Mouse (Mus musculus): ENCODE measurements around the gene Vps13a. TPM values are rescaled to one million over a fixed set of nuclear protein-coding genes. Genes with fewer than 3 reads are reported as not detected.

The Vps13a gene
- polyA plus RNA-seq, 1 experiment from 2014 or later = 7.6 TPM

DNA sequence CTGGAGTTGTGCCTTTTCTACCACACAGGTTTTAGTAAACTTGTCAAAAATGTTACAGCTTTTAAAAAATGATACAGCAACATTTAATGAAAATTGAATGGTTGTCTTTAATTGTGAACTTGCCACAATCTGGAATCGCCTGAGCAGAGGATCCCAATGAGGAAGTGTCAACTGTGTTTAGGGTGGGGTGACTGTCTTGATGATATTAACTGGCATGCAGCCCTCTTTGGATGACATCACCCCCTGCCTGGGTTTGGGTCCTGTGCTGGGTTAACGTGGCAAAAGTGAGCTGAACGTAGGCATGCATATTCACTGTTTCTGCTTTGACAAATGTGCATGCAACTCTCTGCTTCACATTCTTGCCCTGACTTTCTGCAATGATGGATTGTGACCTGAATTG, 27.6 kb downstream of the Vps13a start:
- no peak overlapping the region for H3K4me3 ChIP-seq
- no peaks in the 10 kb centered on the region for H3K9me3 ChIP-seq
- 0 out of 2 replicates have a peak, but pooled peaks cover 4% of the 10 kb centered on the region for H3K36me3 ChIP-seq (replicated peaks)
- WGBS = 92% methylated on average over 3 of the region's 3 CpGs
- DNase-seq (ENCODE audit: low spot score) = no peak
- no peaks in the 10 kb centered on the region for H3K4me1 ChIP-seq
- H3K27me3 ChIP-seq (replicated peaks; ENCODE audit: low read depth, poor library complexity, severe bottlenecking) = no peaks in the 10 kb centered on the region
- no peak overlapping the region for H3K27ac ChIP-seq (replicated peaks)

DNA sequence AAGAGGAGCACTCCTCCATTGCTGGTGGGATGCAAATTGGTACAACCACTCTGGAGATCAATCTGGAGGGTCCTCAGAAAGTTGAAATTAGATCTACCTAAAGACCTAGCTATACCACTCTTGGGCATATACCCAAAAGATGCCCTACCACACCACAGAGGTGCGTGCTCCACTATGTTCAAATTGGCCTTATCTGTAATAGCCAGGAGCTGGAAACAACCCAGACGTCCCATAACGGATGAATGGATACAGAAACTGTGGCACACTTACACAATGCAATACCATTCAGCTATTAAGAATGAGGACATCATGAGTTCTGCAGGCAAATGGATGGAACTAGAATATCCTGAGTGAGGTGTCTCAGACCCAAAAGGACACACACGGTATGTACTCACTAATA, 43.9 kb downstream of the Vps13a start:
- DNase-seq (ENCODE audit: low spot score) = no peak
- 86% methylated on average over 4 of the region's 4 CpGs for WGBS

DNA sequence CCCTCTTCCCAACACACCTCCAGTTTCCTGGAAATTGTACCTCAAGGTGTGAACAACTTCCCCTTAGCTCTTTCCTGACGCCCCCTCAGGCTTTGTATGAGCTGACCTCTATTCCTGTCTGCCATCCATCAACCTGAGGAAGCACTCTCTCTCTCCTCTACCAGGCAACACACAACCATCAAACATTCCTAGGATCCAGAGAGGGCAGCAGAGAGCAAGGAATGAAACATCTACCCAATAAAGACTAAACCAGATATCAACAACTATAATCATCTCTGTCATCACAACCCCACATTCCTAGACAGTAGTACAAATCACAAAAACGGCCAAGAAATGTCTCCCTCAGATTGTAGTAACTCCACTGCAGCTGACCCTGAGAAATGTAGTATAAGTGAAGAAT, 52.0 kb downstream of the Vps13a start:
- Histone ChIP-seq H3K27me3 (replicated peaks; ENCODE audit: low read depth, poor library complexity, severe bottlenecking) (no peaks in the 10 kb centered on the region), H3K4me1 (no peaks in the 10 kb centered on the region), H3K9me3 (no peaks in the 10 kb centered on the region), H3K36me3 (replicated peaks) (no peaks in the 10 kb centered on the region; the same call in 1 of the 2 replicates), H3K4me3 (no peak overlapping the region), H3K27ac (replicated peaks) (no peak overlapping the region)
- 61% methylated on average over 2 of the region's 2 CpGs for WGBS
- DNase-seq (ENCODE audit: low spot score) = no peak

More for the DNA sequence above, 43.9 kb downstream of the Vps13a start:
- Histone ChIP-seq H3K4me1 (no peaks in the 10 kb centered on the region), H3K9me3 (no peaks in the 10 kb centered on the region), H3K27ac (replicated peaks) (no peak overlapping the region), H3K27me3 (replicated peaks; ENCODE audit: low read depth, poor library complexity, severe bottlenecking) (no peaks in the 10 kb centered on the region), H3K4me3 (no peak overlapping the region), H3K36me3 (replicated peaks) (no peaks in the 10 kb centered on the region; the same call in 1 of the 2 replicates)

DNA sequence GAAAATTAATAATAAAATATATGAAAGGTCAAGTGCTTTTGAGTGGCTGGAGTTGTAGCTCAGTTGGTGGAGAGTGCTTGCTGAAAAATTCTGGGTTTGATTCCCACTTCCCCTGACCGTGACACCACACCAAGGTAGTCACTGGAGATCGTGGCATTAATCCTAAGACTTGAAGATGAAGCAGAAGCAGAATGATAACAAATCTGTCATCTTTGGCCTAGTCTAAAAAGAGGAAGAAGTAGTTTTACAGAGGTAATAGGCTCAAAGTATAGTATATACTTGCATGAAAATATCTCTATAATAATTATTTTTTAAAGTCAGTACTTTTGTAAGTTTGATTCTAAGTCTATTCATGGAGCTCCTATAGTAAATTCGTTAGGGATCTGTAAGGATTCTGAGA, 65.5 kb downstream of the Vps13a start:
- DNase-seq (ENCODE audit: low spot score) = no peak
- 90% methylated on average over 3 of the region's 3 CpGs for WGBS
- no peak overlapping the region for H3K27ac ChIP-seq (replicated peaks)
- H3K27me3 ChIP-seq (replicated peaks; ENCODE audit: low read depth, poor library complexity, severe bottlenecking) = no peaks in the 10 kb centered on the region
- H3K36me3 ChIP-seq (replicated peaks) = peaks cover 5% of the 10 kb centered on the region
- no peaks in the 10 kb centered on the region for H3K9me3 ChIP-seq
- no peak overlapping the region for H3K4me3 ChIP-seq
- H3K4me1 ChIP-seq = no peaks in the 10 kb centered on the region

DNA sequence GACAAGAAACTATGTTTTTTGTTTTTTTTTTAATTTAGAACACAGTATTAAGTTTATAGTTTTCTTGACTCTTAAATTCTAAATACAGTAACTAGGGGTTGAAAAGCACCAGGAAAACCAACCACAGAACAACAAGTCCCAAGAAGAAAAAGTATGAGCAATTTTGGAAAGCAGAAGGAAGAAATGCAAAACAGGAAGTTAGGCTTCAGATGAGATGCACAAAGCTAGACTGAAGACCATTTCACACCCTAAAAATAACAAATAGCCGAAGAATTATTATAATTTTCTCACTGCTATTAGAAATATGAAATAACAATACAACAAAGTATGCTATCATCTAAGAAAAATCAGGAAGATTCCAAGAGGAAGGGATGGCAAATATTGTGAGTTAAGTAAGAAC, 78.9 kb downstream of the Vps13a start:
- Histone ChIP-seq H3K4me1 (no peaks in the 10 kb centered on the region), H3K4me3 (no peak overlapping the region), H3K9me3 (no peaks in the 10 kb centered on the region), H3K36me3 (replicated peaks) (no peaks in the 10 kb centered on the region), H3K27ac (replicated peaks) (no peak overlapping the region), H3K27me3 (replicated peaks; ENCODE audit: low read depth, poor library complexity, severe bottlenecking) (no peaks in the 10 kb centered on the region)
- 89% methylated on average over 1 of the region's 1 CpGs for WGBS
- DNase-seq (ENCODE audit: low spot score) = no peak

DNA sequence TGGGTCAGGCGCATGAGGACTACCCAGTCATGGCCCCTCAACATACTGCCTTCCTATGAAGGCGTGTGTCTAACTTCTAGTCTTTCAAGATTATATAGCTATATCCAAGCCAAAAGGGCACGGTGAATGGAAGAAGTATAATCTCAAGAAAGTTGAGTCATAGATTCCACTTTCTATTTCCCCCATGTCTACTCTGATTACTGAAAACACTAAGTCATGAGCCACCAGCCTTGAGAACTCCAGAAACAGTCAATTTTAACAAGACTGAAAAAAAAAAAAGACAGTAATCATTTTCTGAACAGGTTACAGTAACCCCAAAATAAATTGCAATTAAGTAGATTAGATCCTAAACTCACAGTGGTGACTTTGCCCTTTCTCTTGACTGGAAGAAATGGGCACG, 95.8 kb downstream of the Vps13a start:
- Histone ChIP-seq H3K4me3 (no peak overlapping the region), H3K36me3 (replicated peaks) (no peaks in the 10 kb centered on the region), H3K4me1 (no peaks in the 10 kb centered on the region), H3K27me3 (replicated peaks; ENCODE audit: low read depth, poor library complexity, severe bottlenecking) (no peaks in the 10 kb centered on the region), H3K9me3 (no peaks in the 10 kb centered on the region), H3K27ac (replicated peaks) (no peak overlapping the region)
- WGBS = 91% methylated on average over 4 of the region's 4 CpGs
- no peak for DNase-seq (ENCODE audit: low spot score)

DNA sequence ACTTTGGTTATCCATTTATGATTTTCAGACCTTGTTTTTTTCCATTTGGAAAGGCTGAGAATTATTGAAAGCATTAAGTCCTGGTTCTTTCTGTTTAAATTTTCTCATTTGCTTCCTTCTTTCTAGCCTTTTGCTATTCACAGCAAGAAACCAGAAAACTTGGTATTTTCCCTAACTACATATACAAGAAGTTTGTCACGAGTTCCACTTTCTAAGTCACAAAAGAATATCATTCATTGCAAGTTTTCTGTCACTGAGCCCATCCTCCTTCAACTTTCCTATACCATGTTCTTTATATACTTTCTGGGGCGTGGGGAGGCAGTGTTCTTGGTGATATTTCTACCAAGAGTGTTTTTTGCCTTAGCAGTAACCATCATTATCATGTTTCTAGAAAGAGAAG, 96.5 kb downstream of the Vps13a start:
- 84% methylated on average over 2 of the region's 2 CpGs for WGBS

DNA sequence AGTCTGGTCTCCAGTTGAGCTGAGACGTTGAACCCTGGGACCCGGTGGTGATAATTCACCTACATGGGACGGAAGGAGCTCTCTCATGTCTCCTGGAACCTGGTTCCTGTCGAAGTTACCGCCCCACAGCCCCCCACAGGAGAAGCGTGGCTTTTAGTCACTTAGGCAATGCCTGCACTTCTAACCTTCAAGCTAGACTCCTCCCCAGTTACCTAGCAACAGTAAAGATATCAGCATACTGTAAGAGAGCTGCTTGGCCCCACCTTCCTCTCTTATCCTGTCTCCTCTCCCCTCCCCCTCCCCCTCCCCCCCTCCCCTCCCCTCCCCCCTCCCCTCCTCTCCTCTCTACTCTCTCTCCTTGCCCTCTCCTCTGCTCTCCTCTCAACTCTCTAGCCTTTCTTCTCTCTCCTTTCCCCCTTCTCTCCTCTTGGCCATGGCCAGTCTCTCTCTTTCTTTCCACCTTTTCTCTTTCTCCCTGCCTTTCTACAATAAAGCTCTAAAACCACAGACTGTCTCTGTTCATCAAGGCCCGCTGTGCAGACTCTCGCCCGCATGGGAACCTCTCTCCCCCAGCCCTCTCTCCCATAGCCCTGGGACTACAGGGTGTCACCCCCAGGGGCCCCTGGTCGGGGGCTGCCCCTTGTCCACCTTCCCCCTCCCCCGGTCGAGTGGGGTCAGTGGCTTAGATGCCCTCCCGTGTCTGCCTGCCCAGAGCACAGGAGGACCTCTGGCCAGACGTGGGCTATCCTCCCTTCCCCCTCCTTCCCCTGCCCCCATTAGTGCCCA, 154.9 kb downstream of the Vps13a start:
- Histone ChIP-seq H3K4me1 (peaks cover 10% of the 10 kb centered on the region), H3K9me3 (no peaks in the 10 kb centered on the region), H3K27ac (replicated peaks) (0 out of 2 replicates have a peak overlapping the region, but pooled peaks have one; percentile 26), H3K36me3 (replicated peaks) (no peaks in the 10 kb centered on the region), H3K27me3 (replicated peaks; ENCODE audit: low read depth, poor library complexity, severe bottlenecking) (no peaks in the 10 kb centered on the region), H3K4me3 (no peak overlapping the region)
- no peak for DNase-seq (ENCODE audit: low spot score)
- WGBS = 30% methylated on average over 14 of the region's 14 CpGs

More for the DNA sequence above, 96.5 kb downstream of the Vps13a start:
- Histone ChIP-seq H3K36me3 (replicated peaks) (no peaks in the 10 kb centered on the region), H3K27me3 (replicated peaks; ENCODE audit: low read depth, poor library complexity, severe bottlenecking) (no peaks in the 10 kb centered on the region), H3K9me3 (no peaks in the 10 kb centered on the region), H3K4me1 (no peaks in the 10 kb centered on the region), H3K4me3 (no peak overlapping the region), H3K27ac (replicated peaks) (no peak overlapping the region)
- no peak for DNase-seq (ENCODE audit: low spot score)

DNA sequence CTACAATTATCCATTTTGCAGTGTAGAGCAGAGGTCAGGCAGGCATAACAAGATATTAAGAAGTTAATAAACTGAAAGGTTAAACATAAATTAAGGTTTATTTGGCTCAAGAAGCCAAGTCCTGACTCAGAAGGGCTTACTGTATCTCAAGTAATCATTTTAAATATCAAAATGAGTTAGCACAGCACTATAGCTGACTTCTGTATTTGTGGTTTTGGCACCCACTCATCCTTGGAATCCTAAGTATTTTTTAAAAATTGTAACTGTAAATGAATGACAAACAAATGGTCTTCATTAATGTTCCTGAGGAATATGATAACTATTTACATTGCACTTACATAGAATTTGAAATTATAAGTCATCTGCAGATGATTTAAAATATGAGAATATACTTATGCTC, 155.7 kb downstream of the Vps13a start:
- Histone ChIP-seq H3K4me1 (peaks cover 10% of the 10 kb centered on the region), H3K27me3 (replicated peaks; ENCODE audit: low read depth, poor library complexity, severe bottlenecking) (no peaks in the 10 kb centered on the region), H3K36me3 (replicated peaks) (no peaks in the 10 kb centered on the region), H3K9me3 (no peaks in the 10 kb centered on the region), H3K27ac (replicated peaks) (no peak overlapping the region), H3K4me3 (no peak overlapping the region)
- DNase-seq (ENCODE audit: low spot score) = no peak

DNA sequence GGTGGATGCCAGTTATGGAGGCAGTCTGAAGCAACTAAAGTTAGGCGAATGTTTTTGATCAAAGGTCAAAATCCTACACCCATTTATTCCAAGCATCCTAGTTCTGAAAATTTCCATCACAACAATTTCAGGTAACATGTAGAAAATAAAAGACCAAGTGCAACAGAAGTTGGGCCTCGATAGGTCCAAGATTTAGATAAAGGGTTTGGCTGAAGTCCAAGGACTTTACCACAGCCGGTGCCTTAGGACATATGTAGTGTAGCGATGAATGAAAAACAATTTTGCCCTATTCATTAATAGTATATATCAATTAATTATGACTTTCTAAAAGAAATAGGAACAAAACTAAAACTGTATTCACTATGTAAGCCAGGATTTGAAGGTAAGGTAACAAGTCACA, 157.6 kb downstream of the Vps13a start:
- WGBS = 93% methylated on average over 4 of the region's 4 CpGs
- no peak for DNase-seq (ENCODE audit: low spot score)
- Histone ChIP-seq H3K27ac (replicated peaks) (no peak overlapping the region), H3K4me1 (peaks cover 10% of the 10 kb centered on the region), H3K4me3 (no peak overlapping the region), H3K9me3 (no peaks in the 10 kb centered on the region), H3K27me3 (replicated peaks; ENCODE audit: low read depth, poor library complexity, severe bottlenecking) (no peaks in the 10 kb centered on the region), H3K36me3 (replicated peaks) (no peaks in the 10 kb centered on the region)

DNA sequence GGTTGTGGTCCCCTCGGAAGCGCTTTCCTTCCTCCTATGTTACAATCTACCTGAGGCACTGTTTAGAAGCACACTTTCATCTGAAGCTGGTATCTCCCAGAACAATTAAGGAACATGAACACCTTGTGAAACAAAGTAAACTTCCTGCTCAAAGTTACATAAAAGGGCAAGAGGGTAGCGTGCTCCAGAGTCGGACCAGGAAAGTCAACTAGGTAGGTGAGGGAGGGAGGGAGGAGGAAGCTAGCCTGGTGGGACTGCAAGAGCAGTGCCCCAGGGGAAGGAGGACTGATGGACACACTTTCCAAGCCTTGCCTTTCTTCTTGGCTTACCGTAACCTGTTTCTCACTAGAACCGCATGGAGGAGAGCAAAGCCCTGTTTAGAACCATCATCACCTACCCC, 173.1 kb downstream of the Vps13a start:
- WGBS = 86% methylated on average over 6 of the region's 6 CpGs
- H3K27ac ChIP-seq (replicated peaks) = no peak overlapping the region
- no peaks in the 10 kb centered on the region for H3K27me3 ChIP-seq (replicated peaks; ENCODE audit: low read depth, poor library complexity, severe bottlenecking)
- no peak for DNase-seq (ENCODE audit: low spot score)
- H3K4me3 ChIP-seq = no peak overlapping the region
- no peaks in the 10 kb centered on the region for H3K9me3 ChIP-seq
- no peaks in the 10 kb centered on the region for H3K36me3 ChIP-seq (replicated peaks)
- no peaks in the 10 kb centered on the region for H3K4me1 ChIP-seq

DNA sequence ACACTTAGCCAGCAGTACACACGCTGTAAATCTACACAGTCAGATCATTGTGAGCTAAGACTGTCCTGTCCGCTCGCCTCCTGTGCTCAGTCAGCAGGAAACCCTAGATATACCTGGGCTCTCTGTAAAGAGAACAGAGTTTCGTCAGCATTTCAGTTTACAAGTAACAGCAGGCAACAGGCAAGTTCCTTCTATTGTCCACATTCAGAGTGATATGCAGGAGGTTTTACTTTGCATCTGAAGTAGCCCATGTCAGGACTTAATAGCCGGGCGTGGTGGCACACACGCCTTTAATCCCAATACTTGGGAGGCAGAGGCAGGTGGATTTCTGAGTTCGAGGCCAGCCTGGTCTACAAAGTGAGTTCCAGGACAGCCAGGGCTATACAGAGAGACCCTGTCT, 178.7 kb downstream of the Vps13a start:
- H3K27me3 ChIP-seq (replicated peaks; ENCODE audit: low read depth, poor library complexity, severe bottlenecking) = no peaks in the 10 kb centered on the region; the same call in 1 of the 2 replicates
- no peak overlapping the region for H3K27ac ChIP-seq (replicated peaks)
- no peak for DNase-seq (ENCODE audit: low spot score)
- no peaks in the 10 kb centered on the region for H3K9me3 ChIP-seq
- no peak overlapping the region for H3K4me3 ChIP-seq
- H3K36me3 ChIP-seq (replicated peaks) = no peaks in the 10 kb centered on the region
- H3K4me1 ChIP-seq = peaks cover 8% of the 10 kb centered on the region
- WGBS = 86% methylated on average over 8 of the region's 8 CpGs

DNA sequence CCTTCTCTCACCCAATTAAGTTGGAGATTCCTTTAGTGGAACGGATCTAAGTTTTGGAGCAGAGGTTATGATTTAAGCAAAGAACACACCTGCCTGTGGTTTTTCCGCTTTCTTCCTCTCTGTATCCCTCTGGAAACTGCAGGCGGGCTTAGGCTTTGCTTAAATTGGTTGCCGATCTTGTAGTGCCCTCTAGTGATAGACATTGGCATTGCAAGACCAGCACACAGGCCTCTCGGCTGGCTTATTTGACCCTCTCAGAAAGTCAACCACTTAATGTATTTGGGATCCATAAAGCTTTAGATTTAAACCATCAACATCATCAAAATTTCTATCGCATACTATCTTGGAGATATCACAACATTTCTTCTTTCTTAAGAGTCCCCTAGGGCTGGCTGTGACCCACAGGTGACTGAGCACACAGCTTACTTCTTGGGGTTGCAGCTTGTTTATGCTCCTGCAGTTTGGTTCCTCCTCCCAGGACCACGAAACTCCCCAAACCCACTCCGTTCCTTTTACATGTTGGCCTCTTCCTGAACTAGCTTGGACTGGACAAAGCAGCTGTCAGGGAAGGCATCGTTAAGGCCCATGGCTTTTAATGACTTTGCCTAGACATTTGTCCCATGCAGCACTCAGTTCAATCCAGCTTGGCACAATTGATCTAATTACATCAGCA, 181.3 kb downstream of the Vps13a start:
- Histone ChIP-seq H3K27ac (replicated peaks) (no peak overlapping the region), H3K9me3 (no peaks in the 10 kb centered on the region), H3K4me1 (peaks cover 8% of the 10 kb centered on the region), H3K27me3 (replicated peaks; ENCODE audit: low read depth, poor library complexity, severe bottlenecking) (no peaks in the 10 kb centered on the region; the same call in 1 of the 2 replicates), H3K36me3 (replicated peaks) (no peaks in the 10 kb centered on the region), H3K4me3 (no peak overlapping the region)
- peak; percentile 74 for DNase-seq (ENCODE audit: low spot score)
- 17% methylated on average over 9 of the region's 9 CpGs for WGBS

All from embryonic facial prominence, embryonic 10.5 days (tissue).